11 mouse cellular contexts compared by ENCODE assay signal in the genomic region with DNA sequence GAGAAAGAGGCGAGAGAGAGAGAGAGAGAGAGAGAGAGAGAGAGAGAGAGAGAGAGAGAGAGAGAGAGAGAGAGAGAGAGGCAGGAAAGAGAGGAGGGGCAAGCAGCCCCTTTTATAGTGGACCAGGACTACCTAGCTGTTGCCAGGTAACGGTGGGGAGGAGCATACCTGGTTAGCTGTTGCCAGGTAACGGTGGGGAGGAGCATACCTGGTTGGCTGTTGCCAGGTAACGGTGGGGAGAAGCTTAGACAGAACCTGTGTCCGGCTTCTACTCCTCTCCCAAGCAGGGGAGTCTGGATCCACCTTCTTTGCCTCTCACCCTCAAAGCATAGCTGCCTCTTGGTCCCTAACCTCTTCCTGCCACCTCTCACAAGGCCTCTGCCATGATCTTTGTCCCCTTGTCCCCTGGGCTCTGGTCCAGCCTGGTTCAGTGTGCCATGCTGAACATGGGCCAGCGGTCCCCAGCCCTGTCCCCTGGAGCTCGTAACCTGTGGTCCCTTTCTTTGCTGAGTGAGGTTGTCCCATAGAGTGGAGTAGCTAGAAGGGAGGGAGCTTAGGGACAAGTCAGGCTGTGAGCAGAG. TPM values are rescaled to one million over a fixed set of nuclear protein-coding genes. Genes with fewer than 3 reads are reported as not detected.
A peak's percentile ranks its signal among the peaks of the same experiment; 100 is the strongest.
DNase-seq lines count a peak whose midpoint lies in the region; ATAC-seq and TF ChIP-seq lines count a peak whose summit lies in the region.
"Had no signal": no experiment of that assay in that cellular context is flagged by ENCODE, and none has a peak within 500 bp of the region (broad histone marks: within the 10 kb centered on the region; RNA-seq: fewer than 3 reads in every experiment).

No protein-coding gene starts in this region.

- TF ChIP-seq CTCF in testis, adult 2 months (IDR thresholded peaks at IDR 0.05; ENCODE audit: control insufficient read depth, insufficient read depth, insufficient replicate concordance, low read depth, low read length): no peak

- H3K27ac ChIP-seq in heart, embryonic 13.5 days (replicated peaks): peak overlapping the region; percentile 83
- no peak overlapping the region; the same call in 1 of the 2 replicates for H3K27ac ChIP-seq in testis, adult 2 months (ENCODE audit: control insufficient read depth, insufficient read depth, low read depth, low read length)
- H3K27ac ChIP-seq in limb, embryonic 10.5 days: peak overlapping the region; percentile 71

- H3K36me3 ChIP-seq in heart, embryonic 13.5 days: no peaks in the 10 kb centered on the region
- H3K36me3 ChIP-seq in testis, adult 2 months (ENCODE audit: control insufficient read depth, insufficient read depth, low read length): no peaks in the 10 kb centered on the region
- H3K36me3 ChIP-seq in limb, embryonic 10.5 days: no peaks in the 10 kb centered on the region

- no peak overlapping the region for H3K4me3 ChIP-seq in heart, embryonic 13.5 days
- H3K4me3 ChIP-seq in testis, adult 2 months (ENCODE audit: control insufficient read depth, low read depth, low read length): peak overlapping the region; percentile 67
- H3K4me3 ChIP-seq in limb, embryonic 10.5 days: peak overlapping the region; percentile 16; the same call in 1 of the 2 replicates
- H3K4me3 ChIP-seq: myocyte had no signal

- peak overlapping the region; percentile 24 for H3K4me2 ChIP-seq in heart, embryonic 13.5 days

- no peak for DNase-seq in heart, adult 8-10 months (ENCODE audit: low spot score)
- DNase-seq in testis, postnatal 14 days (ENCODE audit: low spot score): no peak
- no peak for DNase-seq in limb, embryonic 10.5 days (ENCODE audit: low spot score)
- no peak for DNase-seq in frontal cortex, postnatal 36 days (ENCODE audit: low spot score in 2 of 2)
- no peak for DNase-seq in right cerebral cortex, postnatal 25 days
- no peak for DNase-seq in layer of hippocampus, postnatal 10 days (ENCODE audit: low spot score in 2 of 2)
- DNase-seq: layer of hippocampus, postnatal 36 days had no signal

- peaks cover 62% of the 10 kb centered on the region for H3K4me1 ChIP-seq in heart, embryonic 13.5 days
- H3K4me1 ChIP-seq in testis, adult 2 months (ENCODE audit: control insufficient read depth, insufficient read depth, low read length): peaks cover 16% of the 10 kb centered on the region
- peaks cover 51% of the 10 kb centered on the region for H3K4me1 ChIP-seq in limb, embryonic 10.5 days

- peak; percentile 26; the same call in 1 of the 2 replicates for TF ChIP-seq POLR2A in testis, adult 2 months (IDR thresholded peaks at IDR 0.05; ENCODE audit: control insufficient read depth, low read depth, low read length)

- no peak overlapping the region for H3K9ac ChIP-seq in heart, embryonic 13.5 days

- H3K27me3 ChIP-seq in heart, embryonic 13.5 days (replicated peaks): peaks cover 89% of the 10 kb centered on the region
- H3K27me3 ChIP-seq in testis, adult 2 months (ENCODE audit: control insufficient read depth, insufficient read depth, low read length): no peaks in the 10 kb centered on the region
- peaks cover 99% of the 10 kb centered on the region for H3K27me3 ChIP-seq in limb, embryonic 10.5 days (ENCODE audit: low read depth, poor library complexity, severe bottlenecking)

- no peak for ATAC-seq in heart, embryonic 13.5 days (ENCODE audit: extremely low read depth, insufficient number of reproducible peaks, low FRiP score, low TSS enrichment)

- H3K9me3 ChIP-seq in heart, embryonic 13.5 days: no peaks in the 10 kb centered on the region
- H3K9me3 ChIP-seq in limb, embryonic 10.5 days (replicated peaks): no peaks in the 10 kb centered on the region

- WGBS in heart, embryonic 13.5 days: 37% methylated on average over 6 of the region's 7 CpGs
- WGBS in limb, embryonic 10.5 days: 31% methylated on average over 6 of the region's 7 CpGs

RNA-seq across cellular contexts. Expression of a gene that starts 8.0 kb away (rescaled TPM):
- 6.0 and 10.6 TPM in 2 replicates for polyA plus RNA-seq in heart, embryonic 13.5 days (2015; fragmentation: Nextera tagmentation; extraction: Ambion mirVana)
- total RNA-seq in heart, adult 8-10 months (2022): 10 to 100 TPM; 25.2 to 49.3 (median 41.6) TPM
- 77.2 and 89.7 TPM in 2 replicates for polyA plus RNA-seq in testis, adult 2 months (2012; rRNA removed)
- polyA plus RNA-seq in limb, embryonic 10.5 days (2016; fragmentation: Nextera tagmentation; extraction: Ambion mirVana): 4.3 and 6.0 TPM in 2 replicates
- total RNA-seq in layer of hippocampus, postnatal 10 days (2021): under 1 TPM; 0.62 to 0.71 TPM

RNA-seq across cellular contexts. Expression of a gene that starts 17.4 kb away (rescaled TPM):
- 10.2 and 10.8 TPM in 2 replicates for polyA plus RNA-seq in heart, embryonic 13.5 days (2015; fragmentation: Nextera tagmentation; extraction: Ambion mirVana)
- total RNA-seq in heart, adult 8-10 months (2022): 1 to 10 TPM; 2.1 to 3.6 (median 3.0) TPM
- polyA plus RNA-seq in testis, adult 2 months (2012; rRNA removed): 5.5 and 6.5 TPM in 2 replicates
- 5.1 and 6.5 TPM in 2 replicates for polyA plus RNA-seq in limb, embryonic 10.5 days (2016; fragmentation: Nextera tagmentation; extraction: Ambion mirVana)
- 1 to 10 TPM in 1 of 2 experiments, under 1 TPM in 1; 0.41 to 1.1 TPM for total RNA-seq in layer of hippocampus, postnatal 10 days (2021)

RNA-seq across cellular contexts. Expression of a gene that starts 27.6 kb away (rescaled TPM):
- polyA plus RNA-seq in heart, embryonic 13.5 days (2015; fragmentation: Nextera tagmentation; extraction: Ambion mirVana): 0.53 and 0.55 TPM in 2 replicates
- total RNA-seq in heart, adult 8-10 months (2022): not detected
- 0.72 and 1.3 TPM in 2 replicates for polyA plus RNA-seq in testis, adult 2 months (2012; rRNA removed)
- not detected in 2 replicates for polyA plus RNA-seq in limb, embryonic 10.5 days (2016; fragmentation: Nextera tagmentation; extraction: Ambion mirVana)
- 1 to 10 TPM in 1 of 2 experiments, under 1 TPM in 1; 0.96 to 1.3 TPM for total RNA-seq in layer of hippocampus, postnatal 10 days (2021)
- total RNA-seq: CH12.LX had no signal
- polyA plus RNA-seq: myocyte had no signal

RNA-seq across cellular contexts. Expression of a gene that starts 51.4 kb away (rescaled TPM):
- 2.1 and 2.5 TPM in 2 replicates for polyA plus RNA-seq in heart, embryonic 13.5 days (2015; fragmentation: Nextera tagmentation; extraction: Ambion mirVana)
- total RNA-seq in heart, adult 8-10 months (2022): under 1 TPM in 2 of 4 experiments, not detected in 2; 0.22 to 0.35 TPM
- polyA plus RNA-seq in testis, adult 2 months (2012; rRNA removed): 1.7 and 1.8 TPM in 2 replicates
- 11.4 and 13.7 TPM in 2 replicates for polyA plus RNA-seq in limb, embryonic 10.5 days (2016; fragmentation: Nextera tagmentation; extraction: Ambion mirVana)
- 1 to 10 TPM; 6.8 to 7.5 TPM for total RNA-seq in layer of hippocampus, postnatal 10 days (2021)
- total RNA-seq: CH12.LX had no signal

RNA-seq across cellular contexts. Expression of a gene that starts 56.7 kb away (rescaled TPM):
- 22.8 and 26.2 TPM in 2 replicates for polyA plus RNA-seq in heart, embryonic 13.5 days (2015; fragmentation: Nextera tagmentation; extraction: Ambion mirVana)
- total RNA-seq in heart, adult 8-10 months (2022): 10 to 100 TPM; 45.5 to 59.7 (median 53.9) TPM
- polyA plus RNA-seq in testis, adult 2 months (2012; rRNA removed): 55.3 and 56.8 TPM in 2 replicates
- polyA plus RNA-seq in limb, embryonic 10.5 days (2016; fragmentation: Nextera tagmentation; extraction: Ambion mirVana): 30.4 and 32.0 TPM in 2 replicates
- 100 to 1,000 TPM; 138 to 143 TPM for total RNA-seq in layer of hippocampus, postnatal 10 days (2021)
